Mouse (Mus musculus): ENCODE results near the gene Nuak1.

DNA sequence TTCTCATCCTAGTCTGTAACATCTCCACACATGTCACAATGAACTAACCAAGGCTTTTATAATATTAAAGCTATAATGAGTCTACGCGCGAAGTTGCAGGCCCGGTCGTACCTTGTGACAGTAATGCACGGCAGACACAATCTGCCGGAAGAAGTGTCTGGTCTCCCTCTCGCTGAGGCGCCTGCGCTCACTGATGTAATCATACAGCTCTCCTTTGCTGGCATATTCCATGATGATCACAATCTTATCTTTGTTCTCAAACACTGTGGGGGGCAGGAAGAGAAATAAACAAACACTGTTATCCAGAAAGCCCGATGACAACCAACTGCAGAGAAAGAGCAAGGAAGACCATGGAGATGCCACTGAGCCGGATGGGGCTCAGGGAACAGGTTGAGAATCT is 46.5 kb downstream of the Nuak1 start:
- TF ChIP-seq CTCF (IDR thresholded peaks at IDR 0.05; ENCODE audit: insufficient read depth, low read depth, low read length) (no peak), POLR2A (IDR thresholded peaks at IDR 0.05; ENCODE audit: insufficient read depth, low read depth, low read length) (no peak)

Data from olfactory bulb, adult 2 months (tissue).